Mouse (Mus musculus) left cerebral cortex, adult 2 months (tissue): ENCODE results near the gene Prkab2. TPM values are rescaled to one million over a fixed set of nuclear protein-coding genes. Genes with fewer than 3 reads are reported as not detected.

Source experiments
- DNase-seq, 2 experiments: peaks; one replicate each; pipeline ENCODE4 v3.0.0; 2021 to 2022; ENCODE audit warnings: low spot score in 2 of 2, mixed read lengths in 1 of 2; ENCODE audit errors: extremely low spot score in 1 of 2
- H3K27ac ChIP-seq: fragments of 200-600 bp; 2 replicates; pipeline ENCODE4 v1.8.1; 2022
- H3K4me3 ChIP-seq: fragments of 200-600 bp; 2 replicates; pipeline ENCODE4 v1.8.1; 2022
- CTCF ChIP-seq: fragments of 200-600 bp; IDR thresholded peaks from 2 replicates; pipeline ENCODE4 v1.8.1; 2022; ENCODE audit warnings: antibody characterized with exemption, mild to moderate bottlenecking, moderate library complexity
- intact Hi-C: fragments of 180-260 bp; cut with DNase I; formaldehyde crosslinking; loops from one replicate; pipeline ENCODE4 v1.15.1; 2025
- total RNA-seq, 2 experiments: library from RNA; stranded (reverse); gene quantifications; 2 replicates each; pipeline ENCODE4 v1.2.3; 2021

Prkab2 gene
- total RNA-seq, 2 experiments from 2014 or later: 30.0 to 32.8 TPM

- peak within 1 kb of the TSS; percentile 40 for H3K4me3 ChIP-seq
- DNase-seq: no peak
- peak within 1 kb of the TSS; percentile 57 for H3K27ac ChIP-seq
- TF ChIP-seq CTCF: no peak
- intact Hi-C loops: no loop called here
Measured at GRCm38 (mm10) chr3:97628391-97629001, 29.5 kb upstream of the Prkab2 start, which contains the start of gene Fmo5. Fmo5 (plus strand) TSS chr3:97628804.

GRCm38 (mm10) chr3:97629941-97630340, 28.1 kb upstream of the Prkab2 start:
- no peak overlapping the region for H3K4me3 ChIP-seq
- TF ChIP-seq CTCF: no peak
- H3K27ac ChIP-seq: no peak overlapping the region
- intact Hi-C loops: no loop called here
- DNase-seq: no peak

GRCm38 (mm10) chr3:97630746-97631145, 27.2 kb upstream of the Prkab2 start:
- Histone ChIP-seq H3K27ac (no peak overlapping the region), H3K4me3 (no peak overlapping the region)
- intact Hi-C loops: no loop called here
- TF ChIP-seq CTCF: no peak
- no peak for DNase-seq

GRCm38 (mm10) chr3:97631258-97631860, 26.6 kb upstream of the Prkab2 start:
- intact Hi-C loops: no loop called here
- TF ChIP-seq CTCF: no peak
- DNase-seq: no peak
- H3K4me3 ChIP-seq: no peak overlapping the region
- no peak overlapping the region for H3K27ac ChIP-seq

- DNase-seq: no peak
- no peak for TF ChIP-seq CTCF
- Histone ChIP-seq H3K4me3 (no peak overlapping the region), H3K27ac (no peak overlapping the region)
- intact Hi-C loops: no loop called here
Measured at GRCm38 (mm10) chr3:97633456-97633855, 24.5 kb upstream of the Prkab2 start.

- intact Hi-C loops: no loop called here
- no peak for DNase-seq
- no peak overlapping the region for H3K4me3 ChIP-seq
- H3K27ac ChIP-seq: no peak overlapping the region
- TF ChIP-seq CTCF: no peak; the same call in 1 of the 2 replicates
Measured at GRCm38 (mm10) chr3:97634288-97634761, 23.7 kb upstream of the Prkab2 start.

GRCm38 (mm10) chr3:97641396-97641795, 16.6 kb upstream of the Prkab2 start:
- H3K27ac ChIP-seq: no peak overlapping the region
- intact Hi-C loops: no loop called here
- TF ChIP-seq CTCF: no peak
- no peak overlapping the region for H3K4me3 ChIP-seq
- DNase-seq: no peak

GRCm38 (mm10) chr3:97642001-97642400, 16.0 kb upstream of the Prkab2 start:
- intact Hi-C loops: no loop called here
- no peak for TF ChIP-seq CTCF
- Histone ChIP-seq H3K27ac (no peak overlapping the region), H3K4me3 (no peak overlapping the region)
- DNase-seq: no peak

GRCm38 (mm10) chr3:97648518-97648917, 9.5 kb upstream of the Prkab2 start:
- intact Hi-C loops: no loop called here
- no peak for DNase-seq
- no peak for TF ChIP-seq CTCF
- Histone ChIP-seq H3K27ac (no peak overlapping the region), H3K4me3 (no peak overlapping the region)

GRCm38 (mm10) chr3:97649022-97649421, 9.0 kb upstream of the Prkab2 start:
- Histone ChIP-seq H3K27ac (no peak overlapping the region), H3K4me3 (no peak overlapping the region)
- intact Hi-C loops: no loop called here
- TF ChIP-seq CTCF: no peak
- DNase-seq: no peak

- no peak overlapping the region for H3K27ac ChIP-seq
- no peak for DNase-seq
- TF ChIP-seq CTCF: no peak
- no peak overlapping the region for H3K4me3 ChIP-seq
- intact Hi-C loops: no loop called here
Measured at GRCm38 (mm10) chr3:97649469-97649868, 8.5 kb upstream of the Prkab2 start.

- TF ChIP-seq CTCF: no peak
- no peak overlapping the region for H3K4me3 ChIP-seq
- H3K27ac ChIP-seq: no peak overlapping the region
- no peak for DNase-seq
- intact Hi-C loops: no loop called here
Measured at GRCm38 (mm10) chr3:97651604-97652003, 6.4 kb upstream of the Prkab2 start.

GRCm38 (mm10) chr3:97653781-97654180, 4.2 kb upstream of the Prkab2 start:
- TF ChIP-seq CTCF: no peak
- Histone ChIP-seq H3K27ac (no peak overlapping the region), H3K4me3 (no peak overlapping the region)
- DNase-seq: no peak
- intact Hi-C loops: no loop called here
